Mouse (Mus musculus): ENCODE measurements around the gene Lsm2. TPM values are rescaled to one million over a fixed set of nuclear protein-coding genes. Genes with fewer than 3 reads are reported as not detected.

Lsm2 gene
- polyA plus RNA-seq, 1 experiment: 95.0 TPM

GRCm38 (mm10) chr17:35020551-35020950 is 38.9 kb downstream of the Lsm2 start:
- H3K4me1 ChIP-seq: peaks cover 85% of the 10 kb centered on the region
- no peak overlapping the region for H3K4me3 ChIP-seq (replicated peaks)
- H3K36me3 ChIP-seq (replicated peaks; ENCODE audit: low read length): peaks cover 20% of the 10 kb centered on the region
- no peaks in the 10 kb centered on the region for H3K9me3 ChIP-seq
- H3K27me3 ChIP-seq (replicated peaks): peaks cover 15% of the 10 kb centered on the region
- no peak for TF ChIP-seq FLI1 (IDR thresholded peaks at IDR 0.05; ENCODE audit: low read length)
- no peak for TF ChIP-seq GATA1 (IDR thresholded peaks at IDR 0.05; ENCODE audit: borderline replicate concordance, low read length)

GRCm38 (mm10) chr17:35021163-35021808 is 39.6 kb downstream of the Lsm2 start:
- Histone ChIP-seq H3K4me1 (peaks cover 86% of the 10 kb centered on the region), H3K4me3 (replicated peaks) (peak overlapping the region; percentile 85)

GRCm38 (mm10) chr17:35021842-35022477 is 40.3 kb downstream of the Lsm2 start:
- peak overlapping the region; percentile 53 for H3K4me3 ChIP-seq (replicated peaks)
- no peak for TF ChIP-seq FLI1 (IDR thresholded peaks at IDR 0.05; ENCODE audit: low read length)
- peak; percentile 80; the same call in 2 of the 3 replicates for TF ChIP-seq GATA1 (IDR thresholded peaks at IDR 0.05; ENCODE audit: borderline replicate concordance, low read length)
- peaks cover 12% of the 10 kb centered on the region for H3K36me3 ChIP-seq (replicated peaks; ENCODE audit: low read length)
- H3K4me1 ChIP-seq: peaks cover 84% of the 10 kb centered on the region
- peaks cover 15% of the 10 kb centered on the region for H3K27me3 ChIP-seq (replicated peaks)
- no peaks in the 10 kb centered on the region for H3K9me3 ChIP-seq

More at GRCm38 (mm10) chr17:35021163-35021808, 39.6 kb downstream of the Lsm2 start:
- H3K36me3 ChIP-seq (replicated peaks; ENCODE audit: low read length): peaks cover 16% of the 10 kb centered on the region
- no peaks in the 10 kb centered on the region for H3K9me3 ChIP-seq
- TF ChIP-seq FLI1 (IDR thresholded peaks at IDR 0.05; ENCODE audit: low read length) (no peak), GATA1 (IDR thresholded peaks at IDR 0.05; ENCODE audit: borderline replicate concordance, low read length) (no peak)
- peaks cover 15% of the 10 kb centered on the region for H3K27me3 ChIP-seq (replicated peaks)

DNA sequence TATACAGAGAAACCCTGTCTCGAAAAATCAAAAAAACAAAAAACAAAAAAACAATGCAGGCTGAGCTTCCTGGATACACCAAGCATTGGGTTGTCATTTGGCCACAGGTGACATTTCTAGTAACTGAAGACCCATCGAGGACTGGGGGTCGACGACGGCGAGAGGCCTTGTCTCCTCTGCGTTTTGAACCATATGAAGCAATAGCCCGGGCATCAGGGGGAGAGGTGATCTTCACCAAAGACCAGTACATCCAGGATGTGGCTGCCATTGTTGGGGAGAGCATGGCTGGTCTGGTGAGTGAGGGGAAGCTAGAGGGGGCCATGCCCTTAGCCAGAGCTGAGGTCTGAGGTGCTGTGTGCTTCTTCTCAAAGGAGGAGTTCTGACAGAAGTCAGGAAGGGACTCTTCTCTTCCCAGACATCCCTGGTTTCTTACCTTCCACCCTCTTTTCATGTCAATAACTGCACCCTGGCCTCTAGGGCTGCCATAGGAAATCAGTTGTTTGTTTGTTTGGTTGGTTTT is 40.9 kb downstream of the Lsm2 start:
- H3K9me3 ChIP-seq: no peaks in the 10 kb centered on the region
- TF ChIP-seq FLI1 (IDR thresholded peaks at IDR 0.05; ENCODE audit: low read length): no peak
- TF ChIP-seq GATA1 (IDR thresholded peaks at IDR 0.05; ENCODE audit: borderline replicate concordance, low read length): no peak
- peaks cover 14% of the 10 kb centered on the region for H3K27me3 ChIP-seq (replicated peaks)
- H3K36me3 ChIP-seq (replicated peaks; ENCODE audit: low read length): peaks cover 11% of the 10 kb centered on the region
- no peak overlapping the region for H3K4me3 ChIP-seq (replicated peaks)
- peaks cover 86% of the 10 kb centered on the region for H3K4me1 ChIP-seq

- Histone ChIP-seq H3K4me1 (peaks cover 86% of the 10 kb centered on the region), H3K4me3 (replicated peaks) (peak overlapping the region; percentile 80)
- TF ChIP-seq FLI1 (IDR thresholded peaks at IDR 0.05; ENCODE audit: low read length) (no peak), GATA1 (IDR thresholded peaks at IDR 0.05; ENCODE audit: borderline replicate concordance, low read length) (no peak)
Measured at GRCm38 (mm10) chr17:35023221-35023620, 41.6 kb downstream of the Lsm2 start.

GRCm38 (mm10) chr17:35023756-35024155 is 42.1 kb downstream of the Lsm2 start:
- H3K36me3 ChIP-seq (replicated peaks; ENCODE audit: low read length): peaks cover 22% of the 10 kb centered on the region
- no peak for TF ChIP-seq GATA1 (IDR thresholded peaks at IDR 0.05; ENCODE audit: borderline replicate concordance, low read length)
- H3K9me3 ChIP-seq: no peaks in the 10 kb centered on the region
- H3K4me1 ChIP-seq: peaks cover 89% of the 10 kb centered on the region
- H3K27me3 ChIP-seq (replicated peaks): peaks cover 10% of the 10 kb centered on the region
- H3K4me3 ChIP-seq (replicated peaks): peak overlapping the region; percentile 80

More at GRCm38 (mm10) chr17:35023221-35023620, 41.6 kb downstream of the Lsm2 start:
- peaks cover 11% of the 10 kb centered on the region for H3K27me3 ChIP-seq (replicated peaks)
- peaks cover 17% of the 10 kb centered on the region for H3K36me3 ChIP-seq (replicated peaks; ENCODE audit: low read length)
- H3K9me3 ChIP-seq: no peaks in the 10 kb centered on the region

DNA sequence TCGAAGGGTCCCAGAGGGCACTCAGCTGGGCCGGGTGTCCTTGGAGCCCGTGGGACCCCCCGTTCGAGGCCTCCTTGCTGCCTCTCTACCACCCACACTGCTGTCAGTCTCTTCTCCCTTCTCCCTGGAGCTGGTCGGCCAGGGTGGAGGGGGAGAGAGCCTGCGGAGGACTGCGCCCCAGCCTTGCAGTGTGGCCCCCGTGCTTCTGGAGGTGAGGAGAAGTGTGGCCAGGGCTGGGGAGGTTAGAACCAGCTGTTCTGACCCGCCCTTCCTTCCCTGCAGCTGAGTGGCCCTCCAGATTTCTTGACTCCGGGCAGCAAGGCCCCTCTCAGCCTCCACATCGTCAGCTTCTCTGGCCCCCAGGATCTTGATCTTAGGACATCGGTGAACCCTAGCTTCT is 42.6 kb downstream of the Lsm2 start:
- Histone ChIP-seq H3K36me3 (replicated peaks; ENCODE audit: low read length) (peaks cover 27% of the 10 kb centered on the region), H3K9me3 (no peaks in the 10 kb centered on the region), H3K4me3 (replicated peaks) (peak overlapping the region; percentile 48), H3K4me1 (peaks cover 94% of the 10 kb centered on the region), H3K27me3 (replicated peaks) (peaks cover 10% of the 10 kb centered on the region)
- TF ChIP-seq FLI1 (IDR thresholded peaks at IDR 0.05; ENCODE audit: low read length) (no peak), GATA1 (IDR thresholded peaks at IDR 0.05; ENCODE audit: borderline replicate concordance, low read length) (no peak)

GRCm38 (mm10) chr17:35024691-35025488 is 43.2 kb downstream of the Lsm2 start:
- Histone ChIP-seq H3K36me3 (replicated peaks; ENCODE audit: low read length) (peaks cover 33% of the 10 kb centered on the region), H3K4me3 (replicated peaks) (peak overlapping the region; percentile 76), H3K27me3 (replicated peaks) (peaks cover 5% of the 10 kb centered on the region), H3K9me3 (no peaks in the 10 kb centered on the region), H3K4me1 (peaks cover 98% of the 10 kb centered on the region)
- TF ChIP-seq FLI1 (IDR thresholded peaks at IDR 0.05; ENCODE audit: low read length) (no peak), GATA1 (IDR thresholded peaks at IDR 0.05; ENCODE audit: borderline replicate concordance, low read length) (no peak)

GRCm38 (mm10) chr17:35026206-35026605 is 44.5 kb downstream of the Lsm2 start:
- H3K27me3 ChIP-seq (replicated peaks): peaks cover 2% of the 10 kb centered on the region
- peaks cover 98% of the 10 kb centered on the region for H3K4me1 ChIP-seq
- H3K36me3 ChIP-seq (replicated peaks; ENCODE audit: low read length): peaks cover 46% of the 10 kb centered on the region
- TF ChIP-seq GATA1 (IDR thresholded peaks at IDR 0.05; ENCODE audit: borderline replicate concordance, low read length) (no peak), FLI1 (IDR thresholded peaks at IDR 0.05; ENCODE audit: low read length) (no peak)
- no peak overlapping the region for H3K4me3 ChIP-seq (replicated peaks)
- H3K9me3 ChIP-seq: no peaks in the 10 kb centered on the region

All from megakaryocyte, embryonic 14.5 days (primary cell).